Mouse (Mus musculus) neural tube, embryonic 15.5 days (tissue): ENCODE data around the gene Tyw3. TPM values are rescaled to one million over a fixed set of nuclear protein-coding genes. Genes with fewer than 3 reads are reported as not detected.

Experiments
- polyA plus RNA-seq: library from polyadenylated mRNA; unstranded; fragments of >200 nt; fragmentation: Nextera tagmentation; extraction: Ambion mirVana; gene quantifications from 2 replicates; pipeline ENCODE4 v1.2.1, GENCODE M21; 2015

Tyw3 gene
- polyA plus RNA-seq, 1 experiment from 2014 or later, result 12.7 TPM

Other genes with a start within 250 kb of the Tyw3 start
- 7.7 and 10.2 TPM in 2 replicates for gene Cryz, start 393 bp downstream of the Tyw3 start, polyA plus RNA-seq
- gene Erich3, start 66.8 kb upstream of the Tyw3 start, polyA plus RNA-seq, result 1.9 and 2.6 TPM in 2 replicates